Mouse (Mus musculus) midbrain, embryonic 16.5 days (tissue): Measurements from ENCODE around the gene Adgrl3. TPM values are rescaled to one million over a fixed set of nuclear protein-coding genes. Genes with fewer than 3 reads are reported as not detected.
A peak's percentile ranks its signal among the peaks of the same experiment; 100 is the strongest.
"Not testable (repeated sequence)": the region's sequence is repeated elsewhere in the genome, so short reads cannot be mapped to it uniquely, and the experiment has no call there.

Experiments used
- ATAC-seq: fragments of 200-750 bp; cut with Nextera tagmentation; 2 replicates; pipeline ENCODE4 v1.8.0; 2017; ENCODE audit warnings: moderate TSS enrichment
- H3K27ac ChIP-seq: fragments of 300-500 bp; sonication (generic); 2 replicates; pipeline ENCODE4 v1.5.1; 2014; ENCODE audit warnings: mild to moderate bottlenecking, low read length, mixed read lengths
- H3K27me3 ChIP-seq: fragments of 300-500 bp; sonication (generic); 2 replicates; pipeline ENCODE4 v1.6.1; 2014; ENCODE audit warnings: low read depth, low read length, mixed read lengths; ENCODE audit not compliant: control insufficient read depth, insufficient read depth
- H3K36me3 ChIP-seq: fragments of 300-500 bp; sonication (generic); 2 replicates; pipeline ENCODE4 v1.6.1; 2014; ENCODE audit warnings: mild to moderate bottlenecking, low read length, moderate library complexity, mixed read lengths; ENCODE audit not compliant: control insufficient read depth, insufficient read depth
- H3K4me1 ChIP-seq: fragments of 300-500 bp; sonication (generic); 2 replicates; pipeline ENCODE4 v1.6.1; 2014; ENCODE audit warnings: mild to moderate bottlenecking, low read length, mixed read lengths; ENCODE audit not compliant: control insufficient read depth, insufficient read depth
- H3K4me2 ChIP-seq: fragments of 300-500 bp; sonication (generic); 2 replicates; pipeline ENCODE4 v1.6.1; 2014; ENCODE audit warnings: mild to moderate bottlenecking, low read length, mixed read lengths
- H3K4me3 ChIP-seq: fragments of 300-500 bp; sonication (generic); 2 replicates; pipeline ENCODE4 v1.5.1; 2014; ENCODE audit warnings: low read depth, mild to moderate bottlenecking, low read length, moderate library complexity, mixed read lengths
- H3K9ac ChIP-seq: fragments of 300-500 bp; sonication (generic); 2 replicates; pipeline ENCODE4 v1.6.1; 2014; ENCODE audit warnings: low read depth, low read length, mixed read lengths
- H3K9me3 ChIP-seq: fragments of 300-500 bp; sonication (generic); replicated peaks from 2 replicates; pipeline ENCODE4 v1.6.1; 2014; ENCODE audit warnings: mild to moderate bottlenecking, low read length, mixed read lengths; ENCODE audit not compliant: control insufficient read depth, poor library complexity, severe bottlenecking
- WGBS: fragments of 180-500 bp; shearing (Covaris S2); extraction: QIAGEN DNeasy Blood & Tissue Kit; methylation state at CpG from one replicate; pipeline ENCODE4 v1.1.7; 2014; 5-methylcytosine and 5-hydroxymethylcytosine counted together
- polyA plus RNA-seq: library from polyadenylated mRNA; unstranded; fragments of >200 nt; fragmentation: Nextera tagmentation; extraction: Ambion mirVana; gene quantifications from 2 replicates; pipeline ENCODE4 v1.2.1, GENCODE M21; 2015

The Adgrl3 gene
- polyA plus RNA-seq, 1 experiment from 2014 or later, result 68.4 TPM

- Histone ChIP-seq H3K36me3 (no peaks in the 10 kb centered on the region), H3K4me1 (peaks cover 11% of the 10 kb centered on the region), H3K9me3 (no peaks in the 10 kb centered on the region), H3K4me2 (peak overlapping the region; percentile 29), H3K4me3 (no peak overlapping the region), H3K27ac (no peak overlapping the region), H3K9ac (no peak overlapping the region), H3K27me3 (no peaks in the 10 kb centered on the region)
- ATAC-seq, result peak; percentile 70; the same call in 1 of the 2 replicates
- 10% methylated on average over 11 of the region's 11 CpGs for WGBS
Observed at GRCm38 (mm10) chr5:81519497-81520382, 499.8 kb downstream of the Adgrl3 start.

GRCm38 (mm10) chr5:81522760-81523159 lies 502.8 kb downstream of the Adgrl3 start:
- Histone ChIP-seq H3K27ac (no peak overlapping the region), H3K9ac (no peak overlapping the region), H3K9me3 (no peaks in the 10 kb centered on the region), H3K4me1 (peaks cover 11% of the 10 kb centered on the region), H3K4me3 (no peak overlapping the region), H3K36me3 (no peaks in the 10 kb centered on the region), H3K4me2 (no peak overlapping the region), H3K27me3 (no peaks in the 10 kb centered on the region)
- WGBS, result 97% methylated on average over 4 of the region's 4 CpGs
- ATAC-seq, result no peak

GRCm38 (mm10) chr5:81524532-81524961 lies 504.6 kb downstream of the Adgrl3 start:
- no peak overlapping the region for H3K9ac ChIP-seq
- no peaks in the 10 kb centered on the region for H3K36me3 ChIP-seq
- H3K27ac ChIP-seq, result no peak overlapping the region
- 76% methylated on average over 12 of the region's 12 CpGs for WGBS
- H3K4me2 ChIP-seq, result no peak overlapping the region
- H3K4me3 ChIP-seq, result no peak overlapping the region
- H3K4me1 ChIP-seq, result peaks cover 6% of the 10 kb centered on the region; the same call in 1 of the 2 replicates
- no peaks in the 10 kb centered on the region for H3K27me3 ChIP-seq
- ATAC-seq, result no peak
- H3K9me3 ChIP-seq, result no peaks in the 10 kb centered on the region

- Histone ChIP-seq H3K36me3 (no peaks in the 10 kb centered on the region), H3K4me3 (no peak overlapping the region), H3K9ac (no peak overlapping the region), H3K4me1 (no peaks in the 10 kb centered on the region; the same call in 1 of the 2 replicates), H3K27me3 (no peaks in the 10 kb centered on the region), H3K4me2 (no peak overlapping the region), H3K9me3 (no peaks in the 10 kb centered on the region), H3K27ac (no peak overlapping the region)
- WGBS, result 92% methylated on average over 2 of the region's 2 CpGs
- ATAC-seq, result no peak
Observed at GRCm38 (mm10) chr5:81525326-81525725, 505.4 kb downstream of the Adgrl3 start.

- no peak overlapping the region for H3K4me3 ChIP-seq
- H3K9ac ChIP-seq, result no peak overlapping the region
- peaks cover 3% of the 10 kb centered on the region for H3K4me1 ChIP-seq
- H3K36me3 ChIP-seq, result no peaks in the 10 kb centered on the region
- no peak overlapping the region for H3K4me2 ChIP-seq
- no peaks in the 10 kb centered on the region for H3K9me3 ChIP-seq
- H3K27ac ChIP-seq, result no peak overlapping the region
- 89% methylated on average over 4 of the region's 4 CpGs for WGBS
- ATAC-seq, result no peak
- no peaks in the 10 kb centered on the region for H3K27me3 ChIP-seq
Observed at GRCm38 (mm10) chr5:81531639-81532038, 511.7 kb downstream of the Adgrl3 start.

GRCm38 (mm10) chr5:81550211-81550610 lies 530.3 kb downstream of the Adgrl3 start:
- no peak overlapping the region for H3K9ac ChIP-seq
- no peak overlapping the region for H3K4me3 ChIP-seq
- no peaks in the 10 kb centered on the region for H3K9me3 ChIP-seq
- 0 out of 2 replicates have a peak, but pooled peaks have one; percentile 49 for ATAC-seq
- H3K4me2 ChIP-seq, result no peak overlapping the region
- no peaks in the 10 kb centered on the region for H3K36me3 ChIP-seq
- no peak overlapping the region for H3K27ac ChIP-seq
- H3K27me3 ChIP-seq, result no peaks in the 10 kb centered on the region
- peaks cover 4% of the 10 kb centered on the region for H3K4me1 ChIP-seq

- H3K9me3 ChIP-seq, H3K36me3 ChIP-seq, ATAC-seq, H3K4me1 ChIP-seq, H3K4me3 ChIP-seq, H3K9ac ChIP-seq, H3K27ac ChIP-seq, H3K4me2 ChIP-seq, H3K27me3 ChIP-seq: not testable (repeated sequence)
- 60% methylated on average over 2 of the region's 2 CpGs for WGBS
Observed at GRCm38 (mm10) chr5:81555149-81555548, 535.2 kb downstream of the Adgrl3 start.

GRCm38 (mm10) chr5:81556008-81556407 lies 536.1 kb downstream of the Adgrl3 start:
- Histone ChIP-seq H3K4me1 (peaks cover 4% of the 10 kb centered on the region), H3K36me3 (no peaks in the 10 kb centered on the region), H3K9me3 (no peaks in the 10 kb centered on the region), H3K27ac (no peak overlapping the region), H3K4me2 (no peak overlapping the region), H3K9ac (no peak overlapping the region), H3K4me3 (no peak overlapping the region), H3K27me3 (no peaks in the 10 kb centered on the region)
- 65% methylated on average over 8 of the region's 8 CpGs for WGBS
- ATAC-seq, result peak; percentile 51

- no peaks in the 10 kb centered on the region for H3K27me3 ChIP-seq
Observed at GRCm38 (mm10) chr5:81558965-81559364, 539.0 kb downstream of the Adgrl3 start.

More at GRCm38 (mm10) chr5:81558965-81559364, 539.0 kb downstream of the Adgrl3 start:
- H3K9me3 ChIP-seq, result no peaks in the 10 kb centered on the region
- no peak overlapping the region for H3K4me2 ChIP-seq
- no peak overlapping the region for H3K9ac ChIP-seq
- no peak overlapping the region for H3K27ac ChIP-seq
- H3K4me3 ChIP-seq, result no peak overlapping the region
- no peak for ATAC-seq
- no peaks in the 10 kb centered on the region for H3K36me3 ChIP-seq
- WGBS, result 84% methylated on average over 6 of the region's 6 CpGs
- H3K4me1 ChIP-seq, result no peaks in the 10 kb centered on the region
